Mouse (Mus musculus): Measurements from ENCODE around the gene Zyg11a. TPM values are rescaled to one million over a fixed set of nuclear protein-coding genes. Genes with fewer than 3 reads are reported as not detected.

Gene Zyg11a
- polyA plus RNA-seq, 1 experiment from 2014 or later = 0.04 TPM

- no peaks in the 10 kb centered on the region for H3K36me3 ChIP-seq (ENCODE audit: control insufficient read depth, insufficient read depth, low read length)
- no peaks in the 10 kb centered on the region for H3K4me1 ChIP-seq (replicated peaks; ENCODE audit: control insufficient read depth, insufficient read depth)
- no peak for ATAC-seq (ENCODE audit: low FRiP score, low TSS enrichment)
- H3K27ac ChIP-seq (replicated peaks) = no peak overlapping the region
- no peak overlapping the region for H3K4me2 ChIP-seq (replicated peaks; ENCODE audit: low read depth)
- no peak for DNase-seq (ENCODE audit: low spot score)
- H3K9ac ChIP-seq (ENCODE audit: low read length) = no peak overlapping the region
- TF ChIP-seq EP300 (optimal IDR thresholded peaks at IDR 0.05) (no peak), CTCF (IDR thresholded peaks at IDR 0.05; ENCODE audit: low read depth) (no peak)
- WGBS = 56% methylated on average over 3 of the region's 3 CpGs
- H3K27me3 ChIP-seq (ENCODE audit: control insufficient read depth, insufficient read depth, low read length) = no peaks in the 10 kb centered on the region
- H3K9me3 ChIP-seq (ENCODE audit: control insufficient read depth, low read length) = no peaks in the 10 kb centered on the region
- H3K4me3 ChIP-seq (ENCODE audit: low read depth, low read length) = no peak overlapping the region
These were observed 7.6 kb upstream of the Zyg11a start for GRCm38 (mm10) chr4:108225341-108225872.

DNA sequence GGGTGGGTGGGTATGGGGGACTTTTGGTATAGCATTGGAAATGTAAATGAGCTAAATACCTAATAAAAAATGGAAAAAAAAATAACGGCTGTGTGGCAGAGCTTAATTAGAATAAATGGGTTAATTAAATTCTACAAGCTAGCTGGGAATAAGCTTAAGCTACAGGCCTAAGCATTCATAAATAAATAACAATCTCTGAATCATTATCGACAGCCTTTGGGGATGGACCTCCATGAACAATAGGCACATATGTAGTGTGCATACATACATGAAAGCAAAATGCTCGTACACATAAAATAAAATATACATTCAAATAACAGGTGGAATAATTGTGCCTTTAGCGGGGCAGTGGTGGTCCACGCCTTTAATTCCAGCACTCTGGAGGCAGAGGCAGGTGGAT lies 4.7 kb upstream of the Zyg11a start:
- H3K4me2 ChIP-seq (replicated peaks; ENCODE audit: low read depth) = no peak overlapping the region
- 92% methylated on average over 5 of the region's 5 CpGs for WGBS
- TF ChIP-seq CTCF (IDR thresholded peaks at IDR 0.05; ENCODE audit: low read depth) (no peak), EP300 (optimal IDR thresholded peaks at IDR 0.05) (no peak)
- no peak overlapping the region for H3K27ac ChIP-seq (replicated peaks)
- H3K27me3 ChIP-seq (ENCODE audit: control insufficient read depth, insufficient read depth, low read length) = no peaks in the 10 kb centered on the region
- ATAC-seq (ENCODE audit: low FRiP score, low TSS enrichment) (no peak), DNase-seq (ENCODE audit: low spot score) (no peak)
- no peaks in the 10 kb centered on the region for H3K36me3 ChIP-seq (ENCODE audit: control insufficient read depth, insufficient read depth, low read length)
- no peaks in the 10 kb centered on the region for H3K4me1 ChIP-seq (replicated peaks; ENCODE audit: control insufficient read depth, insufficient read depth)
- H3K9me3 ChIP-seq (ENCODE audit: control insufficient read depth, low read length) = no peaks in the 10 kb centered on the region
- H3K9ac ChIP-seq (ENCODE audit: low read length) = no peak overlapping the region
- no peak overlapping the region for H3K4me3 ChIP-seq (ENCODE audit: low read depth, low read length)

DNA sequence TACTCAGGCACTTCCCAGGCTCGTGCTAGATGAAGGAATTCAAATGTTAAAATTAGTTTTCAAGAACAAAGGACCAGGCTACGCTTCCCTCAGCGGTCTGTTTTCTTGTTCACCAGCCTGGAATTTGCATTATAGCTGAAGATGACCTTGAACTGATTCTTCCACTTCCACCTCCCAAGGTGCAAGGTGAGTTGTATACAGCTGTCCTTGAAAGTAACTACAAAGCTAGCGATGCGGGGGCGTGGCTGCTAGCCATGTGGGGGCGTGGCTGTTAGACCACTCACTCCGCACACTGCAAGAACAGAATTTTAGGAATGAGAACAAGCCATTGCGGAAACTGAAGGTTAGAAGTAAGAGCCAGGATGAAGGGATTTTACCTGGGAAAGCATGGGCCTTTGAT lies 1.2 kb upstream of the Zyg11a start:
- TF ChIP-seq CTCF (IDR thresholded peaks at IDR 0.05; ENCODE audit: low read depth) (no peak), EP300 (optimal IDR thresholded peaks at IDR 0.05) (no peak)
- peak; percentile 17 for DNase-seq (ENCODE audit: low spot score)
- no peaks in the 10 kb centered on the region for H3K36me3 ChIP-seq (ENCODE audit: control insufficient read depth, insufficient read depth, low read length)
- no peak overlapping the region for H3K9ac ChIP-seq (ENCODE audit: low read length)
- H3K27me3 ChIP-seq (ENCODE audit: control insufficient read depth, insufficient read depth, low read length) = no peaks in the 10 kb centered on the region
- no peak overlapping the region for H3K4me2 ChIP-seq (replicated peaks; ENCODE audit: low read depth)
- no peak overlapping the region for H3K27ac ChIP-seq (replicated peaks)
- H3K4me3 ChIP-seq (ENCODE audit: low read depth, low read length) = no peak overlapping the region
- ATAC-seq (ENCODE audit: low FRiP score, low TSS enrichment) = no peak
- H3K9me3 ChIP-seq (ENCODE audit: control insufficient read depth, low read length) = no peaks in the 10 kb centered on the region
- WGBS = 15% methylated on average over 9 of the region's 9 CpGs
- no peaks in the 10 kb centered on the region for H3K4me1 ChIP-seq (replicated peaks; ENCODE audit: control insufficient read depth, insufficient read depth)

DNA sequence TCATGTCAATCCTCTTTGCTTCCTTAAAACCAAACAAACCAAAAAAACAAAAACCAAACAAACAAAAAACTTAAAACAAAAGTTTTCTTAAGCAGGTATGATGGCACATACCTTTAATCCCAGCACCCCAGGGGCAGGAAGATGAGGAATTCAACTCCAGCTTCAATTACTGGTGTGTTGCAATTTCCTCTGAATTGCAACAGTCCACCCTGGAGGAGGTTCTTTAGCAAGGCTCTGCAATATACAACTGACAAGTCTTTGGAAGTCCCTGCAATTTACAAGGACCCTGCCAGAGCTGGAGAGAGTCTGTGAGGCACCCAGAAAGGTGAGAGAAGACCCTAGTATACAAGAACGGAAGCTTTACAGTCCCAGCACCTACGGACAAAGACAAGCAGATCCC lies 4.8 kb downstream of the Zyg11a start:
- no peaks in the 10 kb centered on the region for H3K27me3 ChIP-seq (ENCODE audit: control insufficient read depth, insufficient read depth, low read length)
- DNase-seq (ENCODE audit: low spot score) = no peak
- no peak for ATAC-seq (ENCODE audit: low FRiP score, low TSS enrichment)
- no peak overlapping the region for H3K9ac ChIP-seq (ENCODE audit: low read length)
- H3K36me3 ChIP-seq (ENCODE audit: control insufficient read depth, insufficient read depth, low read length) = no peaks in the 10 kb centered on the region
- H3K4me2 ChIP-seq (replicated peaks; ENCODE audit: low read depth) = no peak overlapping the region
- no peaks in the 10 kb centered on the region for H3K9me3 ChIP-seq (ENCODE audit: control insufficient read depth, low read length)
- H3K4me3 ChIP-seq (ENCODE audit: low read depth, low read length) = no peak overlapping the region
- H3K4me1 ChIP-seq (replicated peaks; ENCODE audit: control insufficient read depth, insufficient read depth) = no peaks in the 10 kb centered on the region
- TF ChIP-seq EP300 (optimal IDR thresholded peaks at IDR 0.05) (no peak), CTCF (IDR thresholded peaks at IDR 0.05; ENCODE audit: low read depth) (no peak)
- H3K27ac ChIP-seq (replicated peaks) = no peak overlapping the region
- WGBS = 92% methylated on average over 2 of the region's 2 CpGs

DNA sequence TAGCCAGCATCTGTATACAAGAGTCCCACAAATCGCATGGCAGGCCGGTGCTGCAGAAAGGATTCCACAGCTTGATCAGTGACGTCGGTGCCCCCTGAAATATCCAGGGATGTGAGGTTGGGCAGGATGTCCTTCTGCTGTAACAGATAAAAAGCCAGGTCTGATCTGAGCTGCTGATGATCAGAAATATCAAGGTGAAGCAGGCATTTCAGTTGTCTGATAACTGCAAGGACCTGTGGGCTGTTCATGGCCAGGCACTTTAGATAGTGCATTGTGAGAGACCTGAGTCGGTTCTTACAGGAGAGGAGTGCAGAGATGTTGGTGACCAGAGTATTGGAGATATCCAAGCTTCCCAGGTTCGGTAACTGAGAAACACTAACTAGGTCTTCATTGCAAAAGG lies 13.2 kb downstream of the Zyg11a start:
- H3K4me3 ChIP-seq (ENCODE audit: low read depth, low read length) = no peak overlapping the region
- no peak for DNase-seq (ENCODE audit: low spot score)
- H3K9ac ChIP-seq (ENCODE audit: low read length) = no peak overlapping the region
- no peaks in the 10 kb centered on the region for H3K9me3 ChIP-seq (ENCODE audit: control insufficient read depth, low read length)
- no peaks in the 10 kb centered on the region for H3K27me3 ChIP-seq (ENCODE audit: control insufficient read depth, insufficient read depth, low read length)
- WGBS = 92% methylated on average over 6 of the region's 6 CpGs
- H3K4me2 ChIP-seq (replicated peaks; ENCODE audit: low read depth) = no peak overlapping the region
- ATAC-seq (ENCODE audit: low FRiP score, low TSS enrichment) = no peak
- H3K36me3 ChIP-seq (ENCODE audit: control insufficient read depth, insufficient read depth, low read length) = no peaks in the 10 kb centered on the region
- TF ChIP-seq EP300 (optimal IDR thresholded peaks at IDR 0.05) (no peak), CTCF (IDR thresholded peaks at IDR 0.05; ENCODE audit: low read depth) (no peak)
- H3K27ac ChIP-seq (replicated peaks) = no peak overlapping the region
- no peaks in the 10 kb centered on the region for H3K4me1 ChIP-seq (replicated peaks; ENCODE audit: control insufficient read depth, insufficient read depth)

GRCm38 (mm10) chr4:108199236-108199635 lies 18.6 kb downstream of the Zyg11a start:
- H3K27me3 ChIP-seq (ENCODE audit: control insufficient read depth, insufficient read depth, low read length) = no peaks in the 10 kb centered on the region
- TF ChIP-seq CTCF (IDR thresholded peaks at IDR 0.05; ENCODE audit: low read depth) = no peak
- DNase-seq (ENCODE audit: low spot score) (no peak), ATAC-seq (ENCODE audit: low FRiP score, low TSS enrichment) (no peak)
- H3K4me3 ChIP-seq (ENCODE audit: low read depth, low read length) = no peak overlapping the region
- H3K9ac ChIP-seq (ENCODE audit: low read length) = no peak overlapping the region
- H3K4me1 ChIP-seq (replicated peaks; ENCODE audit: control insufficient read depth, insufficient read depth) = no peaks in the 10 kb centered on the region
- no peak overlapping the region for H3K27ac ChIP-seq (replicated peaks)
- H3K9me3 ChIP-seq (ENCODE audit: control insufficient read depth, low read length) = no peaks in the 10 kb centered on the region
- H3K4me2 ChIP-seq (replicated peaks; ENCODE audit: low read depth) = no peak overlapping the region
- H3K36me3 ChIP-seq (ENCODE audit: control insufficient read depth, insufficient read depth, low read length) = no peaks in the 10 kb centered on the region
- 56% methylated on average over 2 of the region's 2 CpGs for WGBS
